Mouse (Mus musculus) heart, embryonic 11.5 days (tissue): ENCODE data around the gene Krtap2-4. TPM values are rescaled to one million over a fixed set of nuclear protein-coding genes. Genes with fewer than 3 reads are reported as not detected.
"Not testable (repeated sequence)": the region's sequence is repeated elsewhere in the genome, so short reads cannot be mapped to it uniquely, and the experiment has no call there.

Experiments
- ATAC-seq: fragments of 200-750 bp; cut with Nextera tagmentation; replicated peaks from 2 replicates; pipeline ENCODE4 v1.8.0; 2017; ENCODE audit warnings: moderate library complexity; ENCODE audit not compliant: insufficient number of reproducible peaks, low FRiP score, low TSS enrichment
- H3K27ac ChIP-seq: fragments of 300-500 bp; sonication (generic); 2 replicates; pipeline ENCODE4 v1.5.1; 2014; ENCODE audit warnings: mild to moderate bottlenecking, low read depth, low read length
- H3K27me3 ChIP-seq: fragments of 300-500 bp; sonication (generic); 2 replicates; pipeline ENCODE4 v1.6.1; 2014; ENCODE audit warnings: mild to moderate bottlenecking, low read length, mixed read lengths; ENCODE audit not compliant: control insufficient read depth, insufficient read depth
- H3K36me3 ChIP-seq: fragments of 300-500 bp; sonication (generic); 2 replicates; pipeline ENCODE4 v1.6.1; 2014; ENCODE audit warnings: mild to moderate bottlenecking, low read length, moderate library complexity, mixed read lengths; ENCODE audit not compliant: control insufficient read depth, insufficient read depth
- H3K4me1 ChIP-seq: fragments of 300-500 bp; sonication (generic); 2 replicates; pipeline ENCODE4 v1.6.1; 2014; ENCODE audit warnings: low read length; ENCODE audit not compliant: control insufficient read depth, insufficient read depth
- H3K4me2 ChIP-seq: fragments of 300-500 bp; sonication (generic); 2 replicates; pipeline ENCODE4 v1.6.1; 2014; ENCODE audit warnings: mild to moderate bottlenecking, moderate library complexity
- H3K4me3 ChIP-seq: fragments of 300-500 bp; sonication (generic); 2 replicates; pipeline ENCODE4 v1.5.1; 2014; ENCODE audit warnings: low read depth, low read length
- H3K9ac ChIP-seq: fragments of 300-500 bp; sonication (generic); 2 replicates; pipeline ENCODE4 v1.6.1; 2014; ENCODE audit warnings: mild to moderate bottlenecking, low read depth, low read length, moderate library complexity
- H3K9me3 ChIP-seq: fragments of 300-500 bp; sonication (generic); replicated peaks from 2 replicates; pipeline ENCODE4 v1.6.1; 2016; ENCODE audit warnings: low read length; ENCODE audit not compliant: control insufficient read depth
- WGBS: fragments of 180-500 bp; shearing (Covaris S2); extraction: QIAGEN DNeasy Blood & Tissue Kit; methylation state at CpG from one replicate; pipeline ENCODE4 v1.1.7; 2014; ENCODE audit not compliant: insufficient replicate concordance; 5-methylcytosine and 5-hydroxymethylcytosine counted together
- polyA plus RNA-seq: library from polyadenylated mRNA; unstranded; fragments of >200 nt; fragmentation: Nextera tagmentation; extraction: Ambion mirVana; gene quantifications from 2 replicates; pipeline ENCODE4 v1.2.1, GENCODE M21; 2014

Gene Krtap2-4
- polyA plus RNA-seq, 1 experiment from 2014 or later, result not detected

- H3K4me3 ChIP-seq, result no peak overlapping the region
- 20% methylated on average over 1 of the region's 1 CpGs for whole genome bisulfite sequencing
- ATAC-seq, result no peak
- H3K9me3 ChIP-seq, result no peaks in the 10 kb centered on the region
- H3K9ac ChIP-seq, result no peak overlapping the region
- H3K4me2 ChIP-seq, result no peak overlapping the region
- no peaks in the 10 kb centered on the region for H3K36me3 ChIP-seq
- H3K4me1 ChIP-seq, result no peaks in the 10 kb centered on the region
- no peaks in the 10 kb centered on the region for H3K27me3 ChIP-seq
- H3K27ac ChIP-seq, result no peak overlapping the region
Measured at GRCm38 (mm10) chr11:99640926-99641325, 26.3 kb upstream of the Krtap2-4 start.

GRCm38 (mm10) chr11:99637086-99637485 is 22.4 kb upstream of the Krtap2-4 start:
- no peak for ATAC-seq
- WGBS, result 71% methylated on average over 1 of the region's 1 CpGs
- no peaks in the 10 kb centered on the region for H3K4me1 ChIP-seq
- H3K9ac ChIP-seq, result no peak overlapping the region
- H3K9me3 ChIP-seq, result no peaks in the 10 kb centered on the region
- H3K4me2 ChIP-seq, result no peak overlapping the region
- H3K36me3 ChIP-seq, result no peaks in the 10 kb centered on the region
- H3K27ac ChIP-seq, result no peak overlapping the region
- no peak overlapping the region for H3K4me3 ChIP-seq
- H3K27me3 ChIP-seq, result no peaks in the 10 kb centered on the region

- Histone ChIP-seq H3K4me1 (no peaks in the 10 kb centered on the region), H3K27me3 (no peaks in the 10 kb centered on the region), H3K27ac (no peak within 1 kb of the TSS), H3K9ac (no peak within 1 kb of the TSS), H3K36me3 (no peaks in the 10 kb centered on the region), H3K9me3 (no peaks in the 10 kb centered on the region), H3K4me2 (no peak within 1 kb of the TSS), H3K4me3 (no peak within 1 kb of the TSS)
- 33% methylated on average over 8 of the region's 8 CpGs for WGBS
- ATAC-seq, result no peak
Measured at GRCm38 (mm10) chr11:99634653-99635134, 20.0 kb upstream of the Krtap2-4 start, which contains the start of gene Krtap4-2. TSS of gene Krtap4-2 (minus strand) at chr11:99635084.

GRCm38 (mm10) chr11:99633293-99633692 is 18.6 kb upstream of the Krtap2-4 start:
- no peaks in the 10 kb centered on the region for H3K27me3 ChIP-seq
- no peak for ATAC-seq
- 54% methylated on average over 2 of the region's 2 CpGs for WGBS

GRCm38 (mm10) chr11:99630890-99631289 is 16.2 kb upstream of the Krtap2-4 start:
- H3K27ac ChIP-seq, result no peak overlapping the region
- no peak overlapping the region for H3K4me2 ChIP-seq
- H3K9ac ChIP-seq, result no peak overlapping the region
- no peaks in the 10 kb centered on the region for H3K4me1 ChIP-seq
- WGBS, result 69% methylated on average over 3 of the region's 3 CpGs
- no peaks in the 10 kb centered on the region for H3K36me3 ChIP-seq
- no peaks in the 10 kb centered on the region for H3K9me3 ChIP-seq
- no peak for ATAC-seq
- H3K4me3 ChIP-seq, result no peak overlapping the region
- H3K27me3 ChIP-seq, result no peaks in the 10 kb centered on the region

More at GRCm38 (mm10) chr11:99633293-99633692, 18.6 kb upstream of the Krtap2-4 start:
- no peak overlapping the region for H3K9ac ChIP-seq
- H3K27ac ChIP-seq, result no peak overlapping the region
- H3K4me2 ChIP-seq, result no peak overlapping the region
- H3K9me3 ChIP-seq, result no peaks in the 10 kb centered on the region
- H3K4me1 ChIP-seq, result no peaks in the 10 kb centered on the region
- no peaks in the 10 kb centered on the region for H3K36me3 ChIP-seq
- no peak overlapping the region for H3K4me3 ChIP-seq

DNA sequence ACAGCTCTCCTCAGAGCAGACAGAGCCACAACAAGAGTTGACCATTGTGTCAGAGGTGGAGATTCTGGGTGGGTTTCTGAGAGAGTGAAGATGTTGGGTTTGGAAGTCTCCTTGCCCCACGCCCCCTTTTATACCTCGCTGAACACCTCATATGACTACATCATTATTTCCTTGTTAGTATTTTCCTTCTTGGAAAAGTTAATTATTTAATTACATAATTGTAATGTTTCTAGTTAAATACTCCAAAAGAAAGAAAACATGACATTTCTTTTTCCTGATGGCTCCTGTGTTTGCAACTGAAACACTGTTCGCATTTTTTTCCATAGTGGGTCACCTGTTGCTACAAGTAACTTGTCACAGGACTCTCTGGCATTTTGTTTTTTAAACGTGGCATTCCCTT is 13.5 kb upstream of the Krtap2-4 start, which contains the start of gene Krtap4-1:
Krtap4-1 (minus strand) TSS at position 101 of the 400 bp plus-strand sequence.
- Histone ChIP-seq H3K36me3 (no peaks in the 10 kb centered on the region), H3K9me3 (no peaks in the 10 kb centered on the region), H3K27me3 (no peaks in the 10 kb centered on the region), H3K4me1 (no peaks in the 10 kb centered on the region), H3K9ac (no peak within 1 kb of the TSS), H3K4me3 (no peak within 1 kb of the TSS), H3K4me2 (no peak within 1 kb of the TSS), H3K27ac (no peak within 1 kb of the TSS)
- WGBS, result 72% methylated on average over 4 of the region's 4 CpGs
- ATAC-seq, result no peak

DNA sequence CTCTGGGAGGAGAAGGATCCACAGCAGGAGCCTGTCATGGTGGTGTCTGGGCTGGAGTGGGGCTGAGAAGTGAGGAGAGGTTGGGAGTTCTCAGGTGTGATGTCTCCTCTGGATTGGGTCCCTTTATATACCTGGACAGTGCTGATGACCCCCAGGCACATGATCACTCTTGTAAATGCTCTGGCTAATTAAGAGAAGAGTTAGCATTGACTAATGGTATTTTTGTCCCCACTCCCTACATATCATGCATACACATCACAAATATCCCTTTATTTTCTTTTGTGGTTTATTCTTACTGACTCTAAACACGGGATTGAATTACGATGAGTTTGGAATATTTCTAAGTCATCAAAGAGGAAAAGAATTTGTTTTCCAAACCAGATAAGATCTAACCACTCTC is 5.7 kb upstream of the Krtap2-4 start, which contains the start of gene Gm11562:
Gm11562 (minus strand) TSS at position 101 of the 400 bp plus-strand sequence.
- Histone ChIP-seq H3K27me3 (no peaks in the 10 kb centered on the region), H3K36me3 (no peaks in the 10 kb centered on the region), H3K4me1 (no peaks in the 10 kb centered on the region), H3K27ac (no peak within 1 kb of the TSS), H3K9ac (no peak within 1 kb of the TSS), H3K4me2 (no peak within 1 kb of the TSS), H3K9me3 (no peaks in the 10 kb centered on the region), H3K4me3 (no peak within 1 kb of the TSS)
- ATAC-seq, result no peak
- 76% methylated on average over 2 of the region's 2 CpGs for WGBS

DNA sequence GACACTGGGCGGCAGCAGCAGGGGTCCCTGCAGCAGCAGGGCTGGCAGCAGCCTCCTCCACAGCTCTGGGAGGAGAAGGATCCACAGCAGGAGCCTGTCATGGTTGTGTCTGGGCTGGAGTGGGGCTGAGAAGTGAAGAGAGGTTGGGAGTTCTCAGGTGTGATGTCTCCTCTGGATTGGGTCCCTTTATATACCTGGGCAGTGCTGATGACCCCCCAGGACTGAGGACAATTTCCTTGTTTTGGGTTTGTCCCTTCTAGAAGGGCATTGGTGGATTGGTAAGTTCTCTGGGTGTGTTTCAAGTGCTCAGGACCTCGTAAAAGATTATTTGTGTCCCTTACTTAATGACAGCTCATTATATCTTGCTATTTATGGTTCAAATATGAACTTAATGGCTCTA is 4.6 kb downstream of the Krtap2-4 start, which contains the start of gene Gm11937:
Gm11937 (minus strand) TSS at position 101 of the 400 bp plus-strand sequence.
- 68% methylated on average over 1 of the region's 2 CpGs for WGBS
- H3K27ac ChIP-seq, H3K4me1 ChIP-seq: not testable (repeated sequence)

DNA sequence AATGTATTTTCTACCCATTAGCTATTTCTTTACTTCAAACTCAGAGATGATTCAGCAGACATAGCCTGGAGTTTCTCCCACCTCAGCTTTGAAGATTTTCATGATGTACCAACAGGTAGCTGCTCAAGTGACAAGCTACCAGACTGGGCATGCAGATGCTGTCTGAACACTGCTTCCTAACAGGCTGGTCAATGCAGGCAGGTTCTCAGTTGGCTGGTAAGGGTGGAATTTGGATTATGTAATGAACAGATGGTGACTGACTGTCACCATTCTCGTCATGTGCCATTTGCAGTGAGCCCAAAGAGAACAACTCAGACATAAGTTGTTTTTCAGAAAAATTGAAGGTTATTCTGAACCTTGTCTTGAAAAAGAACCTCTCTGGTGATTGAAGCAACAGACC is 5.5 kb downstream of the Krtap2-4 start:
- H3K9me3 ChIP-seq, result no peaks in the 10 kb centered on the region
- H3K27ac ChIP-seq, result no peak overlapping the region
- H3K4me3 ChIP-seq, result no peak overlapping the region
- H3K4me1 ChIP-seq, result no peaks in the 10 kb centered on the region
- 52% methylated on average over 1 of the region's 1 CpGs for WGBS
- H3K4me2 ChIP-seq, result no peak overlapping the region
- no peak overlapping the region for H3K9ac ChIP-seq
- H3K36me3 ChIP-seq, result no peaks in the 10 kb centered on the region
- ATAC-seq, result no peak
- H3K27me3 ChIP-seq, result no peaks in the 10 kb centered on the region

More for the DNA sequence above, 4.6 kb downstream of the Krtap2-4 start, which contains the start of gene Gm11937:
- not testable (repeated sequence) for H3K4me2 ChIP-seq, H3K36me3 ChIP-seq, ATAC-seq, H3K27me3 ChIP-seq, H3K9ac ChIP-seq, H3K9me3 ChIP-seq, H3K4me3 ChIP-seq
